Mouse (Mus musculus) erythroblast, embryonic 14.5 days (primary cell): Measurements from ENCODE around the gene Fbxw8. TPM values are rescaled to one million over a fixed set of nuclear protein-coding genes. Genes with fewer than 3 reads are reported as not detected.

ENCODE experiments used
- H3K27me3 ChIP-seq: 2 replicates; pipeline ENCODE4 v1.6.1; 2012; ENCODE audit warnings: inconsistent platforms; ENCODE audit not compliant: control insufficient read depth
- H3K36me3 ChIP-seq: 2 replicates; pipeline ENCODE4 v1.6.1; 2012; ENCODE audit warnings: mild to moderate bottlenecking, inconsistent platforms; ENCODE audit not compliant: control insufficient read depth
- H3K4me1 ChIP-seq: 2 replicates; pipeline ENCODE4 v1.6.1; 2012; ENCODE audit warnings: inconsistent platforms; ENCODE audit not compliant: control insufficient read depth
- H3K4me3 ChIP-seq: replicated peaks from 2 replicates; pipeline ENCODE3; 2012; ENCODE audit warnings: moderate library complexity, mild to moderate bottlenecking, inconsistent platforms
- H3K9me3 ChIP-seq: 2 replicates; pipeline ENCODE4 v1.6.1; 2012; ENCODE audit warnings: low read length, inconsistent platforms, mixed read lengths; ENCODE audit not compliant: control insufficient read depth
- GATA1 ChIP-seq: IDR thresholded peaks from 2 replicates; pipeline ENCODE4 v1.6.1; 2012; ENCODE audit warnings: low read length, inconsistent platforms, mixed read lengths
- TAL1 ChIP-seq: IDR thresholded peaks from 3 replicates; pipeline ENCODE4 v1.6.1; 2012; ENCODE audit warnings: low read length, inconsistent platforms, mixed read lengths
- polyA plus RNA-seq: library from polyadenylated mRNA; stranded (reverse); fragments of >175 nt; gene quantifications from 2 replicates; pipeline ENCODE4 v1.2.3, GENCODE M21; 2012

The Fbxw8 gene
- polyA plus RNA-seq, 1 experiment: 1.4 TPM

- Histone ChIP-seq H3K36me3 (no peaks in the 10 kb centered on the region), H3K4me1 (no peaks in the 10 kb centered on the region), H3K4me3 (no peak overlapping the region), H3K27me3 (peaks cover 58% of the 10 kb centered on the region), H3K9me3 (peaks cover 11% of the 10 kb centered on the region)
- TF ChIP-seq GATA1 (no peak), TAL1 (no peak)
Observed at GRCm38 (mm10) chr5:118175137-118175536, 19.9 kb upstream of the Fbxw8 start.

- H3K9me3 ChIP-seq: peaks cover 11% of the 10 kb centered on the region
- H3K4me1 ChIP-seq: no peaks in the 10 kb centered on the region
- TF ChIP-seq TAL1 (no peak), GATA1 (no peak)
- H3K4me3 ChIP-seq: no peak overlapping the region
- H3K27me3 ChIP-seq: peaks cover 65% of the 10 kb centered on the region
- H3K36me3 ChIP-seq: no peaks in the 10 kb centered on the region
Observed at GRCm38 (mm10) chr5:118174310-118175009, 19.2 kb upstream of the Fbxw8 start.

GRCm38 (mm10) chr5:118172078-118172723, 16.9 kb upstream of the Fbxw8 start:
- Histone ChIP-seq H3K27me3 (peaks cover 87% of the 10 kb centered on the region), H3K4me3 (no peak overlapping the region), H3K9me3 (peaks cover 13% of the 10 kb centered on the region), H3K36me3 (no peaks in the 10 kb centered on the region), H3K4me1 (no peaks in the 10 kb centered on the region)
- no peak for TF ChIP-seq TAL1
- no peak for TF ChIP-seq GATA1

- Histone ChIP-seq H3K9me3 (peaks cover 13% of the 10 kb centered on the region), H3K36me3 (no peaks in the 10 kb centered on the region), H3K27me3 (peaks cover 91% of the 10 kb centered on the region), H3K4me1 (no peaks in the 10 kb centered on the region), H3K4me3 (no peak overlapping the region)
- TF ChIP-seq GATA1: no peak
- TF ChIP-seq TAL1: no peak
Observed at GRCm38 (mm10) chr5:118171665-118172064, 16.4 kb upstream of the Fbxw8 start.

GRCm38 (mm10) chr5:118170888-118171529, 15.7 kb upstream of the Fbxw8 start:
- Histone ChIP-seq H3K4me1 (no peaks in the 10 kb centered on the region), H3K36me3 (no peaks in the 10 kb centered on the region), H3K9me3 (peaks cover 13% of the 10 kb centered on the region), H3K27me3 (peaks cover 92% of the 10 kb centered on the region), H3K4me3 (no peak overlapping the region)
- no peak for TF ChIP-seq GATA1
- no peak for TF ChIP-seq TAL1

- no peaks in the 10 kb centered on the region for H3K36me3 ChIP-seq
- peaks cover 5% of the 10 kb centered on the region; the same call in 1 of the 2 replicates for H3K9me3 ChIP-seq
- H3K27me3 ChIP-seq: peaks cover 88% of the 10 kb centered on the region
- no peaks in the 10 kb centered on the region for H3K4me1 ChIP-seq
- no peak overlapping the region for H3K4me3 ChIP-seq
- no peak for TF ChIP-seq GATA1
Observed at GRCm38 (mm10) chr5:118169222-118170221, 14.3 kb upstream of the Fbxw8 start.

- TF ChIP-seq TAL1: no peak
- no peak for TF ChIP-seq GATA1
- peaks cover 84% of the 10 kb centered on the region for H3K27me3 ChIP-seq
- no peaks in the 10 kb centered on the region for H3K36me3 ChIP-seq
- H3K4me3 ChIP-seq: no peak overlapping the region
- no peaks in the 10 kb centered on the region for H3K4me1 ChIP-seq
- H3K9me3 ChIP-seq: peaks cover 5% of the 10 kb centered on the region; the same call in 1 of the 2 replicates
Observed at GRCm38 (mm10) chr5:118167561-118167995, 12.3 kb upstream of the Fbxw8 start.

- TF ChIP-seq TAL1 (no peak), GATA1 (no peak)
- Histone ChIP-seq H3K4me1 (no peaks in the 10 kb centered on the region), H3K4me3 (no peak overlapping the region), H3K9me3 (peaks cover 2% of the 10 kb centered on the region; the same call in 1 of the 2 replicates), H3K27me3 (peaks cover 84% of the 10 kb centered on the region), H3K36me3 (no peaks in the 10 kb centered on the region)
Observed at GRCm38 (mm10) chr5:118165462-118165861, 10.2 kb upstream of the Fbxw8 start.
